Mouse (Mus musculus) bone marrow macrophage, adult 2 months (primary cell): Measurements from ENCODE around the gene Acox1.

Experiments
- CTCF ChIP-seq: IDR thresholded peaks from 2 replicates; pipeline ENCODE4 v1.5.1; 2012; ENCODE audit warnings: low read depth, mild to moderate bottlenecking, low read length, moderate library complexity
- POLR2A ChIP-seq: IDR thresholded peaks from 2 replicates; pipeline ENCODE4 v1.6.1; 2012; ENCODE audit warnings: mild to moderate bottlenecking, low read depth, low read length, borderline replicate concordance

- TF ChIP-seq CTCF: no peak; the same call in 1 of the 2 replicates
- TF ChIP-seq POLR2A: no peak
These were observed 16.3 kb upstream of the Acox1 start for GRCm38 (mm10) chr11:116215181-116215580.
